Mouse (Mus musculus) olfactory bulb, adult 2 months (tissue): ENCODE results near the gene Eya2. TPM values are rescaled to one million over a fixed set of nuclear protein-coding genes. Genes with fewer than 3 reads are reported as not detected.

Source experiments
- H3K27ac ChIP-seq: fragments of 200-500 bp; 2 replicates; pipeline ENCODE4 v1.5.1; 2012; ENCODE audit warnings: low read depth, low read length; ENCODE audit not compliant: insufficient read depth
- H3K4me1 ChIP-seq: fragments of 200-500 bp; 2 replicates; pipeline ENCODE4 v1.6.1; 2012; ENCODE audit warnings: low read length; ENCODE audit not compliant: control insufficient read depth, insufficient read depth
- H3K4me3 ChIP-seq: fragments of 200-500 bp; 2 replicates; pipeline ENCODE4 v1.5.1; 2012; ENCODE audit warnings: mild to moderate bottlenecking, low read depth, low read length, moderate library complexity; ENCODE audit not compliant: insufficient read depth
- CTCF ChIP-seq: fragments of 200-500 bp; IDR thresholded peaks from 2 replicates; pipeline ENCODE4 v1.5.1; 2012; ENCODE audit warnings: low read depth, mild to moderate bottlenecking, low read length, moderate library complexity; ENCODE audit not compliant: insufficient read depth
- POLR2A ChIP-seq: fragments of 200-500 bp; IDR thresholded peaks from 2 replicates; pipeline ENCODE4 v1.6.1; 2012; ENCODE audit warnings: mild to moderate bottlenecking, low read depth, low read length, moderate library complexity; ENCODE audit not compliant: insufficient read depth
- WGBS: fragments of 180-500 bp; shearing (Covaris S2); methylation state at CpG from one replicate; pipeline ENCODE4 v1.1.7; 2018; 5-methylcytosine and 5-hydroxymethylcytosine counted together
- polyA plus RNA-seq: library from polyadenylated mRNA; stranded (reverse); fragments of >200 nt; gene quantifications from 2 replicates; pipeline ENCODE4 v1.2.4, GENCODE M21; 2012; ENCODE audit warnings: low replicate concordance; ENCODE audit not compliant: missing spikeins, insufficient read depth, insufficient read length

Eya2 gene
- polyA plus RNA-seq, 1 experiment = not detected

GRCm38 (mm10) chr2:165603775-165604174 lies 8.9 kb downstream of the Eya2 start:
- no peak overlapping the region for H3K4me3 ChIP-seq
- whole genome bisulfite sequencing = 41% methylated on average over 8 of the region's 8 CpGs

GRCm38 (mm10) chr2:165611551-165612253 lies 16.9 kb downstream of the Eya2 start:
- Histone ChIP-seq H3K4me1 (peaks cover 14% of the 10 kb centered on the region), H3K27ac (no peak overlapping the region), H3K4me3 (no peak overlapping the region)
- TF ChIP-seq CTCF (no peak), POLR2A (no peak)
- WGBS = 91% methylated on average over 7 of the region's 7 CpGs

More at GRCm38 (mm10) chr2:165603775-165604174, 8.9 kb downstream of the Eya2 start:
- Histone ChIP-seq H3K27ac (no peak overlapping the region), H3K4me1 (peaks cover 21% of the 10 kb centered on the region)
- TF ChIP-seq POLR2A = no peak
- TF ChIP-seq CTCF = no peak

- WGBS = 54% methylated on average over 13 of the region's 13 CpGs
- Histone ChIP-seq H3K4me3 (no peak overlapping the region), H3K27ac (no peak overlapping the region), H3K4me1 (peaks cover 10% of the 10 kb centered on the region)
- TF ChIP-seq POLR2A (no peak), CTCF (no peak)
These were observed 19.0 kb downstream of the Eya2 start for GRCm38 (mm10) chr2:165613741-165614339.

DNA sequence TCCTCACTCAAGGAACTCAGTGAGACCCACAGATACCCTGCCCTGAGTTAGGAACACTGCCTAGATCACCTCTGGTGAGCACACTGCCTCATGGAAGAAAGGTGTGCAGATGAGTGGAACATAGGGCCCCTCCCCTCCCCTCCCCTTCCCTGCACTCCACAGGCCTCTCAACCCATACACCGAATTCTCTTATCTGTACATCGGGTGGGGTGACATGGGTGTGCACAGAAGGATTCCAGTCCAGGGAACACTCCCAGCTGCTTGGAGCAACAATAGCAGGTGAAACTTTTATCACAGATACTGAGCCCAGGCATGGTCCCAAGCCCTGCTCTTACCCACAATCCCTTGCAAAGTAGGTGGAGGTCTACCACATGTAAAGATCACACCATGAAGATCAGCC lies 26.7 kb downstream of the Eya2 start:
- H3K4me1 ChIP-seq = peaks cover 8% of the 10 kb centered on the region
- 98% methylated on average over 2 of the region's 2 CpGs for WGBS

GRCm38 (mm10) chr2:165622596-165622995 lies 27.8 kb downstream of the Eya2 start:
- no peak overlapping the region for H3K27ac ChIP-seq
- H3K4me3 ChIP-seq = no peak overlapping the region
- no peak for TF ChIP-seq POLR2A
- TF ChIP-seq CTCF = no peak
- peaks cover 8% of the 10 kb centered on the region for H3K4me1 ChIP-seq
- WGBS = 59% methylated on average over 3 of the region's 3 CpGs

More for the DNA sequence above, 26.7 kb downstream of the Eya2 start:
- Histone ChIP-seq H3K4me3 (no peak overlapping the region), H3K27ac (no peak overlapping the region)
- TF ChIP-seq CTCF = no peak
- no peak for TF ChIP-seq POLR2A

DNA sequence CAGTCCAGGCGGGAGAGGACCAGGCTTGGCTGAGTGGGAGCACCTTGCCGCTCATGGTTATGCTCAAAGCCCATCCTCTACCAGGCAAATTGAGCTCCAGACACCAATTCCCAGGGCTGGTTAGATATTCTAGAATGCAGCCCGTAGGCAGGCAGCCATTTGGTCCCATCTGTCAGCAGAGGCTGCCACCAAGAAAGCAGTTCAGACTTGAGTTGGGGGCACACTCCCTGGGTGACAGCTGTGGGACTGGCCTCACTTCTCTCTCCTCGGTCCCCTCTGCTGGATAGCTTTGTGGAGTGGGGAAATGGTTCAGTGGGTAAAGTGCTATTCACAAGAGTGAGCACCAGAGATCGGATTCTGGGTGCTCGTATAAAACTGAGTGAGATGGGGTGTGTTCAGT lies 32.0 kb downstream of the Eya2 start:
- H3K4me3 ChIP-seq = no peak overlapping the region
- WGBS = 84% methylated on average over 6 of the region's 6 CpGs
- no peak for TF ChIP-seq POLR2A
- TF ChIP-seq CTCF = no peak
- H3K4me1 ChIP-seq = peaks cover 10% of the 10 kb centered on the region
- H3K27ac ChIP-seq = no peak overlapping the region

DNA sequence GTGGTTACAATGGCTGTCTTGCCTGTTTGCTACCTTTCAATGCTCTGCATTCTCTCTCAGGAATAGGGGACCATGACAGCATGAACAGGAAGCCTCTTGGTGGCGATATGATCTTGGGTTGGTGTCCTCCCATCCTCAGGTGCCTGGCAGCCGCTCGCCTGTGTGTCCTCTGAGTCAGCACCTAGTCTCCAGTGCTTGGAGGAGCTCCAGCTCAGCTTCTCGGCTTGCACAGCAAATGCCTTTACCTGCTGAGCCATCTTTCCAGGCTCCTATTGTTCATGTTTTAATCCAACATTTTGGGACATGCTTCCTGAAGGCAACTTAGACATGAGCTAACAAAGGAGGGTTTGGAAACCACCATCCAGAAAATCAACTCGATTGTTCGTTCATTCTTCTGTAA lies 33.1 kb downstream of the Eya2 start:
- whole genome bisulfite sequencing = 63% methylated on average over 6 of the region's 6 CpGs
- Histone ChIP-seq H3K4me1 (peaks cover 7% of the 10 kb centered on the region), H3K27ac (no peak overlapping the region), H3K4me3 (no peak overlapping the region)
- TF ChIP-seq CTCF (no peak), POLR2A (no peak)

DNA sequence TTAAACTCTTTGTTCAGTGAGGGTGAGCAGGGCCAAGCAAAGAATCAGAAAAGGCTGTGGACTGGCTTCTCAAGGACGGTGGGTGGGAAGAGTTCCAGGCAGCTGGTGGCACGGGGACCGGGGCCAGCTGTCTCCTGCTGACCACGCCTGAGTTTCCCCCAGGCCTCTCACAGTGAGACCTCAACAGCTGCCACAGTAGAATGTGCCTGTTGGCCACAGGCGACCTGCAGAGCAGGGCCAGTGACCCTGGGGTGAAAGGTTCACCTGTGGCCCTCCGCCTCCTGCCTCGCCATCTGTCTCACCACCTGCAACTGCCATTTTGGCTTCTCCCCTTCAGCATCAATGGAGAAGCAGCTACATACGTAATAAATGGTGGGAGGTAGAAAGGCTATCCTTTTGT lies 35.1 kb downstream of the Eya2 start:
- Histone ChIP-seq H3K27ac (no peak overlapping the region), H3K4me1 (peaks cover 7% of the 10 kb centered on the region), H3K4me3 (no peak overlapping the region)
- TF ChIP-seq CTCF = no peak
- TF ChIP-seq POLR2A = no peak
- WGBS = 74% methylated on average over 8 of the region's 8 CpGs

DNA sequence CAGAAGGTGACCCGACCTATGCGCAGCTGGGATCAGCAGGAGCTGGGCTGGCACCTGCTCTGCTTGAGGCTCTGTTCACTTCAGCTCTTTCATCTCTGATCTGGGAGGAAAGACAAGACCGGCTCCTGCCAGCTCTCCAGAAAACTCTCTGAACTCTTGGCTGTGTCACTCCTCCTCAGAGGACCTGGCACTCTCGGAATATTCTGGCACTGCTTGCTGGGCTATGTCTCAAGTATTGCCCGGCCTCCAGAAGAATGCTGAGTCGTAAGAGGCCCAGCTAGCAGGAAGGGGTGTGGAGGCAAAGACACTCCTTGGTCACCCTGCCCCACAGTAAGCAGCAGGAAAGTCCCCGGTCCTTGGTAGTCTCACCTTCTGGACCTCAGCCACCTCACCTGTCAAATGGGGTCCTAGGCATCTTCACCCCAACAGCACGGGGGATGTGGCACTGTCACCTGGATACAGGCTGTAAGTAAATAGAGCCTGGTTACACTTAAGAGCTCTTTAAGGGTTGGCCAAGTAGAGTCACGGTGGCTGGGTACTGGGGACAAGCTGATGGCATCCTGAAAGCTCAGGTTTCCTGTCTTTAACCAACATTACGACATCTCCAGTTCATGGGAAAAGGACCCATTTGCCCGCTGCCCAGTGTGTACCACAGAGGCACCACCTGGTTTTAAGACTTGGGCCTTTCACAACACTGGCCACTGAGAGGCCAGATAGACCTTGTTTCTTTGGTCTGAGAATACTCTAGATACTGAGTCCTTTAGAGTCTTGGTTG lies 38.4 kb downstream of the Eya2 start:
- no peak overlapping the region for H3K4me3 ChIP-seq
- TF ChIP-seq POLR2A (no peak), CTCF (no peak)
- peaks cover 7% of the 10 kb centered on the region for H3K4me1 ChIP-seq
- 74% methylated on average over 11 of the region's 11 CpGs for WGBS
- H3K27ac ChIP-seq = no peak overlapping the region
